Mouse (Mus musculus) cerebellum, adult 2 months (tissue): ENCODE data around the gene Il18.

Source experiments
- CTCF ChIP-seq: fragments of 200-500 bp; IDR thresholded peaks from 2 replicates; pipeline ENCODE4 v1.5.1; 2011; ENCODE audit warnings: low read depth, mild to moderate bottlenecking, control low read depth, low read length, moderate library complexity, borderline replicate concordance; ENCODE audit not compliant: insufficient read depth
- POLR2A ChIP-seq: fragments of 200-500 bp; IDR thresholded peaks from 2 replicates; pipeline ENCODE4 v1.6.1; 2011; ENCODE audit warnings: low read length, control low read depth, borderline replicate concordance; ENCODE audit not compliant: insufficient read depth

GRCm38 (mm10) chr9:50518781-50519180 is 35.8 kb upstream of the Il18 start:
- TF ChIP-seq POLR2A (no peak), CTCF (peak; percentile 23; the same call in 1 of the 2 replicates)
